Mouse (Mus musculus): ENCODE results near the gene Wdtc1.

DNA sequence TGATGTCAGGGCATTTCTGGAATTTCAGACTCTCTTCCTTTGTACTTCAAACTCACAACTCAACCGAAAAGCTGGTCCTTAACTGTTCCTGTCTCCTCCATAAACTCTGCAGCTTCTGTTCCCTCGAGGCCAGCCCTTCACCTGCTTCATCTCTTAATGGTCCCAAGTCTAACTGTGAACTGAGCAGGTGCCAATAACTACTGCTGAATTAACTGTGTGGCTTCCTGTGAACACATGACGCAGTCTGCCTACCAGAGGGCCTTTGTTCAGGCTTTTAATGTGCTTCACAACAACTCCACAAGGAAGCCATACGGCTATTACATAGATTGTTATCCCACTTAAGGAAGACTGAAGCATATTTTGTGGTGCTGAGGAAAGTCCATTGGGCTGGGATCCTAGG lies 23.0 kb downstream of the Wdtc1 start:
- no peak for TF ChIP-seq HCFC1 (IDR thresholded peaks at IDR 0.05; ENCODE audit: borderline replicate concordance, insufficient read depth, low read length)
- no peak for TF ChIP-seq CHD2 (IDR thresholded peaks at IDR 0.05; ENCODE audit: low read depth, low read length)
- TF ChIP-seq MAFK (IDR thresholded peaks at IDR 0.05; ENCODE audit: insufficient read depth, low read depth, low read length), result no peak
- TF ChIP-seq ZNF384 (IDR thresholded peaks at IDR 0.05; ENCODE audit: low read depth, low read length), result no peak
